Mouse (Mus musculus) lung, embryonic 16.5 days (tissue): ENCODE measurements around the gene Olfr1513. TPM values are rescaled to one million over a fixed set of nuclear protein-coding genes. Genes with fewer than 3 reads are reported as not detected.
A peak's percentile ranks its signal among the peaks of the same experiment; 100 is the strongest.

ENCODE experiments used
- ATAC-seq: fragments of 200-750 bp; cut with Nextera tagmentation; 2 replicates; pipeline ENCODE4 v1.8.0; 2017; ENCODE audit warnings: low read depth, mild to moderate bottlenecking, moderate library complexity
- H3K27ac ChIP-seq: fragments of 300-500 bp; sonication (generic); 2 replicates; pipeline ENCODE4 v1.5.1; 2014; ENCODE audit warnings: mild to moderate bottlenecking, control low read depth, low read length
- H3K27me3 ChIP-seq: fragments of 300-500 bp; sonication (generic); 2 replicates; pipeline ENCODE4 v1.6.1; 2014; ENCODE audit warnings: low read depth, low read length, mixed read lengths; ENCODE audit not compliant: control insufficient read depth, insufficient read depth
- H3K36me3 ChIP-seq: fragments of 300-500 bp; sonication (generic); 2 replicates; pipeline ENCODE4 v1.6.1; 2014; ENCODE audit warnings: low read length; ENCODE audit not compliant: control insufficient read depth, insufficient read depth
- H3K4me1 ChIP-seq: fragments of 300-500 bp; sonication (generic); replicated peaks from 2 replicates; pipeline ENCODE4 v1.6.1; 2014; ENCODE audit warnings: low read length, mixed read lengths; ENCODE audit not compliant: control insufficient read depth, insufficient read depth
- H3K4me2 ChIP-seq: fragments of 300-500 bp; sonication (generic); 2 replicates; pipeline ENCODE4 v1.6.1; 2014; ENCODE audit warnings: low read depth, low read length, control low read depth
- H3K4me3 ChIP-seq: fragments of 300-500 bp; sonication (generic); 2 replicates; pipeline ENCODE4 v1.5.1; 2014; ENCODE audit warnings: mild to moderate bottlenecking, low read length, control low read depth
- H3K9ac ChIP-seq: fragments of 300-500 bp; sonication (generic); 2 replicates; pipeline ENCODE4 v1.6.1; 2014; ENCODE audit warnings: low read length, control low read depth
- H3K9me3 ChIP-seq: fragments of 300-500 bp; sonication (generic); 2 replicates; pipeline ENCODE4 v1.6.1; 2016; ENCODE audit warnings: low read length; ENCODE audit not compliant: control insufficient read depth
- WGBS: fragments of 180-500 bp; shearing (Covaris S2); extraction: QIAGEN DNeasy Blood & Tissue Kit; methylation state at CpG from one replicate; pipeline ENCODE4 v1.1.7; 2014; 5-methylcytosine and 5-hydroxymethylcytosine counted together
- polyA plus RNA-seq: library from polyadenylated mRNA; unstranded; fragments of >200 nt; fragmentation: Nextera tagmentation; extraction: Ambion mirVana; gene quantifications from 2 replicates; pipeline ENCODE4 v1.2.1, GENCODE M21; 2015

The Olfr1513 gene
- polyA plus RNA-seq, 1 experiment from 2014 or later: not detected

GRCm38 (mm10) chr14:52327910-52328812 lies 28.0 kb downstream of the Olfr1513 start, which contains the start of gene Sall2:
Sall2 (minus strand) TSS chr14:52328762.
- 2% methylated on average over 25 of the region's 26 CpGs for WGBS
- H3K27me3 ChIP-seq: peaks cover 42% of the 10 kb centered on the region
- no peak within 1 kb of the TSS for H3K27ac ChIP-seq
- H3K4me2 ChIP-seq: peak within 1 kb of the TSS; percentile 74
- H3K4me1 ChIP-seq: peaks cover 7% of the 10 kb centered on the region
- peak within 1 kb of the TSS; percentile 45 for H3K4me3 ChIP-seq
- no peak; the same call in 1 of the 2 replicates for ATAC-seq
- peak within 1 kb of the TSS; percentile 17 for H3K9ac ChIP-seq
- no peaks in the 10 kb centered on the region for H3K36me3 ChIP-seq
- no peaks in the 10 kb centered on the region for H3K9me3 ChIP-seq

GRCm38 (mm10) chr14:52327375-52327901 lies 28.8 kb downstream of the Olfr1513 start:
- Histone ChIP-seq H3K9ac (peak overlapping the region; percentile 17), H3K27me3 (peaks cover 42% of the 10 kb centered on the region), H3K9me3 (no peaks in the 10 kb centered on the region), H3K4me2 (peak overlapping the region; percentile 74), H3K36me3 (no peaks in the 10 kb centered on the region), H3K4me1 (peaks cover 7% of the 10 kb centered on the region), H3K27ac (no peak overlapping the region), H3K4me3 (peak overlapping the region; percentile 45)
- 3% methylated on average over 14 of the region's 14 CpGs for WGBS
- no peak for ATAC-seq

- Histone ChIP-seq H3K4me2 (no peak overlapping the region), H3K4me3 (no peak overlapping the region), H3K27me3 (peaks cover 33% of the 10 kb centered on the region), H3K9ac (no peak overlapping the region), H3K27ac (no peak overlapping the region), H3K4me1 (peaks cover 7% of the 10 kb centered on the region), H3K36me3 (no peaks in the 10 kb centered on the region), H3K9me3 (no peaks in the 10 kb centered on the region)
- no peak for ATAC-seq
- 19% methylated on average over 4 of the region's 4 CpGs for WGBS
Observed at GRCm38 (mm10) chr14:52325890-52326289, 30.3 kb downstream of the Olfr1513 start.

- no peak overlapping the region for H3K4me3 ChIP-seq
- no peak overlapping the region for H3K4me2 ChIP-seq
- no peak overlapping the region for H3K9ac ChIP-seq
- 34% methylated on average over 6 of the region's 6 CpGs for WGBS
- peaks cover 4% of the 10 kb centered on the region for H3K36me3 ChIP-seq
- no peaks in the 10 kb centered on the region for H3K9me3 ChIP-seq
- peaks cover 14% of the 10 kb centered on the region for H3K4me1 ChIP-seq
- no peak for ATAC-seq
- 0 out of 2 replicates have a peak, but pooled peaks cover 2% of the 10 kb centered on the region for H3K27me3 ChIP-seq
- H3K27ac ChIP-seq: no peak overlapping the region
Observed at GRCm38 (mm10) chr14:52319361-52319760, 36.8 kb downstream of the Olfr1513 start.

GRCm38 (mm10) chr14:52316441-52317225 lies 39.6 kb downstream of the Olfr1513 start:
- Histone ChIP-seq H3K4me2 (peak overlapping the region; percentile 84), H3K4me1 (peaks cover 26% of the 10 kb centered on the region), H3K4me3 (peak overlapping the region; percentile 59), H3K27me3 (no peaks in the 10 kb centered on the region), H3K9ac (peak overlapping the region; percentile 72), H3K36me3 (peaks cover 27% of the 10 kb centered on the region), H3K9me3 (no peaks in the 10 kb centered on the region), H3K27ac (peak overlapping the region; percentile 45; the same call in 1 of the 2 replicates)
- ATAC-seq: peak; percentile 54
- 10% methylated on average over 16 of the region's 16 CpGs for WGBS

GRCm38 (mm10) chr14:52315792-52316440 lies 40.3 kb downstream of the Olfr1513 start:
- ATAC-seq: peak; percentile 87

GRCm38 (mm10) chr14:52315283-52315780 lies 40.9 kb downstream of the Olfr1513 start:
- H3K27ac ChIP-seq: peak overlapping the region; percentile 45
- no peak; the same call in 1 of the 2 replicates for ATAC-seq
- peak overlapping the region; percentile 59 for H3K4me3 ChIP-seq
- peaks cover 28% of the 10 kb centered on the region for H3K4me1 ChIP-seq
- peak overlapping the region; percentile 72 for H3K9ac ChIP-seq
- H3K9me3 ChIP-seq: no peaks in the 10 kb centered on the region
- H3K36me3 ChIP-seq: peaks cover 33% of the 10 kb centered on the region
- 3% methylated on average over 17 of the region's 17 CpGs for WGBS
- H3K27me3 ChIP-seq: no peaks in the 10 kb centered on the region
- peak overlapping the region; percentile 84 for H3K4me2 ChIP-seq

More at GRCm38 (mm10) chr14:52315792-52316440, 40.3 kb downstream of the Olfr1513 start:
- Histone ChIP-seq H3K4me1 (peaks cover 28% of the 10 kb centered on the region), H3K27ac (peak overlapping the region; percentile 45), H3K4me2 (peak overlapping the region; percentile 84), H3K4me3 (peak overlapping the region; percentile 59), H3K9me3 (no peaks in the 10 kb centered on the region), H3K9ac (peak overlapping the region; percentile 72), H3K27me3 (no peaks in the 10 kb centered on the region), H3K36me3 (peaks cover 29% of the 10 kb centered on the region)
- under 1% methylated on average over 34 of the region's 41 CpGs for WGBS

GRCm38 (mm10) chr14:52314808-52315150 lies 41.4 kb downstream of the Olfr1513 start:
- ATAC-seq: peak; percentile 19; the same call in 1 of the 2 replicates
- 44% methylated on average over 8 of the region's 8 CpGs for WGBS
- Histone ChIP-seq H3K4me1 (peaks cover 28% of the 10 kb centered on the region), H3K4me3 (peak overlapping the region; percentile 59), H3K27me3 (no peaks in the 10 kb centered on the region), H3K27ac (no peak overlapping the region; the same call in 1 of the 2 replicates), H3K9me3 (no peaks in the 10 kb centered on the region), H3K4me2 (peak overlapping the region; percentile 84), H3K9ac (peak overlapping the region; percentile 72), H3K36me3 (peaks cover 33% of the 10 kb centered on the region)
